Mouse (Mus musculus) heart, adult 2 months (tissue): Measurements from ENCODE around the gene Krtap31-2. TPM values are rescaled to one million over a fixed set of nuclear protein-coding genes. Genes with fewer than 3 reads are reported as not detected.

Experiments used
- DNase-seq, 2 experiments: peaks; one replicate each; pipeline ENCODE4 v3.0.0; 2021
- H3K27ac ChIP-seq: fragments of 200-600 bp; 2 replicates; pipeline ENCODE4 v1.8.1; 2022
- H3K27me3 ChIP-seq: fragments of 200-500 bp; 2 replicates; pipeline ENCODE4 v1.6.1; 2012; ENCODE audit warnings: mild to moderate bottlenecking, low read length, inconsistent platforms, mixed read lengths; ENCODE audit not compliant: control insufficient read depth, insufficient read depth
- H3K36me3 ChIP-seq: fragments of 200-500 bp; 2 replicates; pipeline ENCODE4 v1.6.1; 2012; ENCODE audit warnings: low read length, inconsistent platforms; ENCODE audit not compliant: control insufficient read depth, insufficient read depth
- H3K4me1 ChIP-seq: fragments of 200-500 bp; 2 replicates; pipeline ENCODE4 v1.6.1; 2011; ENCODE audit warnings: low read length; ENCODE audit not compliant: control insufficient read depth, insufficient read depth
- H3K4me3 ChIP-seq: fragments of 200-600 bp; 2 replicates; pipeline ENCODE4 v1.8.1; 2022
- H3K79me2 ChIP-seq: fragments of 200-500 bp; replicated peaks from 2 replicates; pipeline ENCODE4 v1.6.1; 2012; ENCODE audit warnings: mild to moderate bottlenecking, inconsistent platforms, low read length, moderate library complexity, mixed read lengths; ENCODE audit not compliant: control insufficient read depth, insufficient read depth
- H3K9ac ChIP-seq: fragments of 200-500 bp; 2 replicates; pipeline ENCODE4 v1.6.1; 2012; ENCODE audit warnings: low read depth, mild to moderate bottlenecking, control low read depth, inconsistent platforms, low read length, mixed read lengths
- CTCF ChIP-seq: fragments of 200-600 bp; IDR thresholded peaks from 2 replicates; pipeline ENCODE4 v1.8.1; 2022; ENCODE audit warnings: antibody characterized with exemption, mild to moderate bottlenecking, moderate library complexity
- EP300 ChIP-seq: fragments of 200-500 bp; IDR thresholded peaks from 2 replicates; pipeline ENCODE4 v1.6.1; 2011; ENCODE audit warnings: low read depth, low read length, control low read depth; ENCODE audit not compliant: insufficient read depth
- POLR2A ChIP-seq: fragments of 200-500 bp; IDR thresholded peaks from 2 replicates; pipeline ENCODE4 v1.6.1; 2011; ENCODE audit warnings: mild to moderate bottlenecking, low read depth, low read length, control low read depth; ENCODE audit not compliant: insufficient read depth
- WGBS: fragments of 180-500 bp; shearing (Covaris S2); methylation state at CpG from one replicate; pipeline ENCODE4 v1.1.7; 2018; 5-methylcytosine and 5-hydroxymethylcytosine counted together
- intact Hi-C: fragments of 180-260 bp; cut with DNase I; formaldehyde crosslinking; loops from one replicate; pipeline ENCODE4 v1.15.1; 2025
- long read RNA-seq: library from polyadenylated mRNA; stranded (forward); transcript quantifications from one replicate; pipeline ENCODE4 v2.0.0, GENCODE M21; 2021
- polyA plus RNA-seq: library from polyadenylated mRNA; depleted of rRNA; stranded (reverse); fragments of >200 nt; gene quantifications from 2 replicates; pipeline ENCODE4 v1.2.3, GENCODE M21; 2012; rRNA removed
- total RNA-seq, 2 experiments: library from RNA; stranded (reverse); gene quantifications; 2 replicates each; pipeline ENCODE4 v1.2.3; 2021

Gene Krtap31-2
- total RNA-seq (not detected), polyA plus RNA-seq (not detected in 2 replicates)
- long read RNA-seq = 0 reads

DNA sequence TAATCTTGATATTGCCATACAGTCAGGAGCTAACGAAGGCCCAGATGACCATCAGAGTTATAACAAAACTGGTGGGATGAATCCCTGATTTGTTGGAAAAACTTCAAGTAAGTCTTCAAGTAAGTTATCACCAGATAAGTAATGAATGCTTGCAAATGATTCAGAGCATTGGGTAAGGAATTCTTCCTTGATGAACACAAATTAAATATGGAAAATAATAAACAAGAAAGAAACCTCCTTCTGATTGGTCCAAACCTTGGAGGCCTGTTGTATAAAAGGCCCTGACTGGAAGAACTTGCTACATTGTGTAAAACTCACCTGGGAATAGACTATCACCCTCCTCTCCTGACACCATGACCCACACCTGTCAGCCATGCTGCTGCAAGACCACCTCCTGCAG is at the start of gene Krtap31-2:
Gene Krtap31-2 (plus strand): TSS at position 301 of the 400 bp plus-strand sequence.
- H3K4me3 ChIP-seq = no peak within 1 kb of the TSS
- intact Hi-C loops = no loop called here
- no peaks in the 10 kb centered on the region for H3K4me1 ChIP-seq
- no peak within 1 kb of the TSS for H3K27ac ChIP-seq
- no peaks in the 10 kb centered on the region for H3K36me3 ChIP-seq
- no peak for DNase-seq
- H3K79me2 ChIP-seq = no peaks in the 10 kb centered on the region
- no peak within 1 kb of the TSS for H3K9ac ChIP-seq
- TF ChIP-seq EP300 (no peak), CTCF (no peak), POLR2A (no peak)
- H3K27me3 ChIP-seq = no peaks in the 10 kb centered on the region
- 73% methylated on average over 1 of the region's 1 CpGs for WGBS

DNA sequence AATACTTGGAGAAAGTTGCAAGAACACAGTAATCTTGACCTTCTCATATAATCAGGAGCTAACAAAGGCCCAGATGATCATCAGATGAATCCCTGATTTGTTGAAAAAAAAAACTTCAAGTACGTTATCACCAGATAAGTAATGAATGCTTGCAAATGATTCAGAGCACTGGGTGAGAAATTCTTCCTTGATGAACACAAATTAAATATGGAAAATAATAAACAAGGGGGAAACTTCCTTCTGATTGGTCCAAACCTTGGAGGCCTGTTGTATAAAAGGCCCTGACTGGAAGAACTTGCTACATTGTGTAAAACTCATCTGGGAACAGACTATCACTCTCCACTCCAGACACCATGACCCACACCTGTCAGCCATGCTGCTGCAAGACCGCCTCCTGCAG is 28.5 kb upstream of the Krtap31-2 start, which contains the start of gene Krtap31-1:
Gene Krtap31-1 (plus strand): TSS at position 301 of the 400 bp plus-strand sequence.
- Histone ChIP-seq H3K9ac (no peak within 1 kb of the TSS), H3K79me2 (no peaks in the 10 kb centered on the region), H3K4me3 (no peak within 1 kb of the TSS), H3K27ac (no peak within 1 kb of the TSS), H3K27me3 (no peaks in the 10 kb centered on the region), H3K4me1 (no peaks in the 10 kb centered on the region), H3K36me3 (no peaks in the 10 kb centered on the region)
- WGBS = 70% methylated on average over 2 of the region's 2 CpGs
- DNase-seq = no peak
- TF ChIP-seq POLR2A (no peak), EP300 (no peak), CTCF (no peak)
- intact Hi-C loops = no loop called here

DNA sequence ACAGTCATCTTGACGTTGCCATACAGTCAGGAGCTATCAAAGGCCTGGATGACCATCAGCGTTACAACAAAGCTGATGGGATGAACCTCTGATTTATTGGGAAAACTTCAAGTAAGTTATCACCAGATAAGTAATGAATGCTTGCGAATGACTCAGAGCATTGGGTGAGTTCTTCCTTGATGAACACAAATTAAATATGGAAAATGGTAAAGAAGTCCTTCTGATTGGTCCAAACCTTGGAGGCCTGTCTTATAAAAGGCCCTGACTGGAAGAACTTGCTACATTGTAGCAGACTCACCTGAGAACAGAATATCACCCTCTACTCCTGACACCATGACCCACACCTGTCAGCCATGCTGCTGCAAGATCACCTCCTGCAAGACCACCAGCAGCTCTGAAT is 21.6 kb upstream of the Krtap31-2 start, which contains the start of gene Gm11565:
Gene Gm11565 (plus strand): TSS at position 301 of the 400 bp plus-strand sequence.
- Histone ChIP-seq H3K36me3 (no peaks in the 10 kb centered on the region), H3K4me3 (no peak within 1 kb of the TSS), H3K4me1 (no peaks in the 10 kb centered on the region), H3K9ac (no peak within 1 kb of the TSS), H3K27me3 (no peaks in the 10 kb centered on the region), H3K27ac (no peak within 1 kb of the TSS), H3K79me2 (no peaks in the 10 kb centered on the region)
- no peak for TF ChIP-seq EP300
- TF ChIP-seq CTCF = no peak
- WGBS = 84% methylated on average over 3 of the region's 3 CpGs
- no peak for DNase-seq
- intact Hi-C loops = no loop called here

DNA sequence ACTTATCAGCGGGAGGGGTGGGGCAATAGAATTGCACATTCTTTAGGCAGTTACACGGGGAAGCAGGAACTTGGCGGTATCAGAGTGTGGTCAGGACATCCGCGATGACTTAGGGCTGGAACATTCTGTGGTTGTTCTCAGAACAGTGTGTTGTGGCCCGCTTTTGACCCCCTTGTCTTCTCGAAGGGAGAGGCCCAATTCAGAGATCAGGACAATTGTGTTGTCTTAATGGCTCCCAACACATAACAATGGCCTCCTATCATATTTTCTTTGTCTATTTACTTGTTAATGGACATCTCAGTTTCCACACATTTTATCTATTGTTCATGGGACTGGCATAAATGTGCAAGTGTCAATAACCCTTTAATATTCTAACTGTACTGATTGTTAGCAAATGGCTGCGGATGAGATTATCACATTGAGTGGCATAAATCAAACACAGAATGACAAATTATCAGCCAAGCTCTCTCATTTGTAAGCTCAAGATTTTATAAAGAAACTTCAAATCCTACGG is 1.7 kb downstream of the Krtap31-2 start:
- intact Hi-C loops = no loop called here
- Histone ChIP-seq H3K27me3 (no peaks in the 10 kb centered on the region), H3K4me1 (no peaks in the 10 kb centered on the region), H3K27ac (no peak overlapping the region), H3K4me3 (no peak overlapping the region), H3K36me3 (no peaks in the 10 kb centered on the region), H3K79me2 (no peaks in the 10 kb centered on the region), H3K9ac (no peak overlapping the region)
- DNase-seq = no peak
- WGBS = 71% methylated on average over 9 of the region's 9 CpGs
- TF ChIP-seq POLR2A = no peak
- TF ChIP-seq CTCF = no peak
- no peak for TF ChIP-seq EP300

DNA sequence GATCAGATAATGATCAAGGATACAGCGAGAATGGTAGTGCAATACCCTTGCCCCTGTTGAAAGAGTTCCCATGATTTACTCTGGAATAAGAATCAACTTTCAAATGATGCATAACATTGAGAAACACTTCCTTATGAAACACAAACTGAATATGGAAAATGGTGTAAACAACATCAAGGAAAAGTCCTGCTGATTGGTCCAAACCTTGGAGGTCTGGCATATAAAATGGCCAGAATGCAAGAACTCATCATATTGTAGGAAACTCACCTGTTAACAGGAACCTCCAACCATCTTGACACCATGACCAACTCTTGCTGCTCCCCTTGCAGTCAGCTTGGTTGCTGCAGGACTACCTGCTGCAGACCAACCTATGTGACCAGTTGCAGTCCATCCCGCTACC is 12.1 kb downstream of the Krtap31-2 start, which contains the start of gene Krtap9-5:
Gene Krtap9-5 (plus strand): TSS at position 301 of the 400 bp plus-strand sequence.
- H3K27ac ChIP-seq = no peak within 1 kb of the TSS
- H3K4me1 ChIP-seq = no peaks in the 10 kb centered on the region
- no peaks in the 10 kb centered on the region for H3K36me3 ChIP-seq
- DNase-seq = no peak
- intact Hi-C loops = no loop called here
- H3K27me3 ChIP-seq = no peaks in the 10 kb centered on the region
- WGBS = 81% methylated on average over 2 of the region's 2 CpGs
- no peak within 1 kb of the TSS for H3K4me3 ChIP-seq
- H3K79me2 ChIP-seq = no peaks in the 10 kb centered on the region
- no peak for TF ChIP-seq CTCF
- no peak for TF ChIP-seq POLR2A
- no peak for TF ChIP-seq EP300
- H3K9ac ChIP-seq = no peak within 1 kb of the TSS

DNA sequence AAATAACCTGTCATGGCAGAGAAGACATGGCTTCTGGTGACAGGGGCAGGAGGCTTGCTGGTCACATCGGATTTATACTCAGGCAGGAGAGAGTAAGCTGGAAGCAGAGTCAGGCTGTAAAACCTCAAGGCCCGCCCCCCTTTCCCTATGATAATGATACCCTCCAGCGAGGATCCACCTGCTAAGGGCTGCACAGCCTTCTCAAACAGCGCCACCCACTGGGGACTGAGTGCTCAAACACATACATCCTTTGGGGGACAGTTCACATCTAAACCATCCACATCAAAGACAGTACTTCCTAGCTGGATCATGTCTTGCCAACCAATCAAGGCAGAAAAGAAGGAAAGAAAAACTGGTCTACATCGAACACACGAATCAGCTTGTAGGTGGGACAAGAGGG is 28.1 kb downstream of the Krtap31-2 start:
- Histone ChIP-seq H3K79me2 (no peaks in the 10 kb centered on the region), H3K9ac (no peak overlapping the region), H3K27ac (no peak overlapping the region), H3K36me3 (no peaks in the 10 kb centered on the region), H3K4me1 (no peaks in the 10 kb centered on the region), H3K4me3 (no peak overlapping the region), H3K27me3 (no peaks in the 10 kb centered on the region; the same call in 1 of the 2 replicates)
- WGBS = 47% methylated on average over 6 of the region's 6 CpGs
- intact Hi-C loops = no loop called here
- TF ChIP-seq EP300 (no peak), POLR2A (no peak), CTCF (no peak)
- DNase-seq = no peak
